Mouse (Mus musculus) kidney, adult 11 months (tissue): ENCODE measurements around the gene Pcdh15.

Experiments used
- DNase-seq: peaks from one replicate; pipeline ENCODE4 v3.0.0; 2022

Gene Pcdh15

DNA sequence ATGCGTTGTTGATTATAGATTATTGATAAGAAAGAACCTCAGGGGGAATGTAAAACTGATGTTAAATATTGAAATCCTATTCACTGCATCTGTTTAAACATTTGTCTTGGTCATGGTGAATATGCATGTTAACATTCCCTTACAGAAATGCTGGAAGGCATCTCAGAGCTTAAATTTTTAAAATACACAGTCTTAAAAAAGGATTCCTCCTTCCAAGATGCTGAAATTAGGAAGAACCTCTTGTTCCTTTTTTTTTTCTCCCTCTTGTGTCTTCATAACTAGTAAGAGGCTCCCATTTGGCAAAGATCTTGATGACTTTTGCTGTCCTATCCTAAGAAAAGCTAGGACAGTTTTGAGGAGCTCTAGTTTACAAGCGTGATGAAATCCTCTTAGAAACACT is 284.9 kb downstream of the Pcdh15 start:
- no peak for DNase-seq

DNA sequence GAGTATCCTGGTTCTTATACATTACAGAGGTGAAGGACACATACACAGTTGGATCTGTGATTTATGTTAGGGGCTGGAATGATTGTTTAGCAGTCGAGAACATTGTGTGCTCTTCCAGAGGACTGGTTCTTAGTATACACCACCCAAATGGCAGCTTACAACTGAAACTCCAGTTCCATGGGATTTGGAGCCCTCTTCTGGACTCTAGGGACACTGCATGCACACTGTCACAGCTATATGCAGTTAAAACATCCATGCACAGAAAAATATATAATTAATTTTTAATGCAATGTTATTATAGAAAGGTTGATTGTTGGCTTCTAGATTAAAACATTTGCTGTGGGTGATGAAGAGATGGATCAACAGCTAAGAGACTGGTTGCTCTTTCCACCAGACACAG is 301.3 kb downstream of the Pcdh15 start:
- no peak for DNase-seq

DNA sequence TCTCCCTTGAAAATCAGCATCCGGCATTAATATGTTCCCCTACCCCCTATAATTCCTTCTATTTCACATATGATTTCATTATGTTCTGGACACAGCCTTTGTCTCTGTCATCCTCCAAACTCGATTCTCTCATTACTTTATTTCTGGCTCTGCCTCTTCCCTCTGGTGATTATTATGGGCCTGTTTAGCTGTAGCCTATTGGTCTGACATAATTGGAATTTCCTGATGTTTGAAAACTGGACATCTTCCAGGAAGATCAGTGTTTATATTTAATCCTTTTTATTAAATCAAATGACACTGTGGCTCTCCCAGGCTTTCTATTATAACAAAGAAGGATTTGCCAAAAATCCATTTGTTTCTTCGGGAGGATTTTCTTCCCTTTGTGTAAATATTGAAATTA is 326.3 kb downstream of the Pcdh15 start:
- DNase-seq = no peak

DNA sequence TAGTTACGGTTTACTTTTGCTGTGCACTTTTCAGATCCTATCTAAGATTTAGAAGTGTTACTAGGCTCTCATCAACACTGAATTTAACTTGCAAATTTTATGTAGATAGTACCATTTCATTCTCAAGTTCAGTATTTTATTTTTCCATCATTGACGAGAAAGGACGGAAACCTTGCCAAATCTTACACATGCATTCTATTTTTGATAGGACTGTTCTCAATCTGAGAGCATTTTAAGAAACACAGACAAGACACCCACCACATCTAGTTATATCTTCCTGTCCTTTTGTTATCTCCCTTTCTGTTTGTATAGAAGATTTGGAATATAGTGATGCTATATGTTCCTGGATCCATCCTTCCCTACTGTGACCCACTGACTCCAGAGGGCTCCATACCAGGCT is 332.2 kb downstream of the Pcdh15 start:
- no peak for DNase-seq

DNA sequence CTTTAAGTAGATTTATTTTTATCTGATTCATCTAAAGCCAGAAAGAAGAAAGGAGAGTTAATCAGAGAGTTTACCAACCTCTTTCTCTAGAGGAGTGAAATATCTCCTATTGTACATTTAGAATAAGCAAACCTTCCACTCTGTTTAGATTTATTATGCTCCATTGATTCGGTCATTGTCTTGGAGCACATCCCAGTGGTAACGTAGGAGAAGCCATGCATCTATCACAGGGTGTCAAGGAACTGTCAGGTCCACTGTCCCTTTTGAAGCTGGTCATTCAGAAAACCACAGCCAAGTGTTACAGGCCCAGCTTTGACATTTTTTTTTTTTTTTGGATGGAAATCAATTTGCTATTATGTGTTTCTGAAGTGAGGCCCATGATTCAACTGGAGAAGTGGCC is 384.9 kb downstream of the Pcdh15 start:
- no peak for DNase-seq

DNA sequence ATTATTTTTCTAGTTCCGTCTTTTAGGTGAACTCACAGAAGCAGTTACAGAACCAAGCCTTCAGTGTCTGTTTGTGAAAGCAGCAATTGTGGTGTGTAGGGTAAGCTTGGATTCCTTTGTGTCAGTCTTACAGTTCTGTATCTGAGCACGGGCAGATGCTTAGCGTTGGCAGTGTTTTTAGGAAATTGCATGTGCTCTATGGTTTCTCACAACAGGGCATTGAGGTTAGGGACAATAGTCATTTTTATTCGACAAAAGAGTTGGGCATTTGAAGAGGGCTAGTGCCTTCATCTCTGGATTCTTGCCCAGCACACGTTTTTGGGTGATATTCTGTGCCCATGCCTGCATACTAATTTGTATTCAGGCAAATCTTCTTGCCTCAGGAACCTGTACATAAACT is 392.5 kb downstream of the Pcdh15 start:
- DNase-seq = no peak

DNA sequence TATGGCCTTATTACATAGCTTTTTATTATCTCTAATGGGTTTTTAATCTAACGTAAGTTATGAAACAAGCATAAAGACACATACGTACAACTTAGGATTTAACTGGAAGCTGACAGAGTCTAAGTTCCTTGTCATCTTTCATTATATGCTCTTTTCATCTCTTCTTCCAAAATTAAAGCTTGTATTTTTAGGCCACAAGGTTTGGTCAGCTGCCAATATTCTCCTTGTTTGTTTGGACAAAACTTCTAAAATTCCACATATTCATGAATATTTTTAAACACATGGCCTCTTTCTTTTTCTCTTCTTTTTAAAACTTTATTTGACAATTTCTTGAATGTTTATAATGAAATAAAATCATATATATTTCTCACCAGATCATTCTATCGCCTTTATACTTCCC is 415.7 kb downstream of the Pcdh15 start:
- no peak for DNase-seq

DNA sequence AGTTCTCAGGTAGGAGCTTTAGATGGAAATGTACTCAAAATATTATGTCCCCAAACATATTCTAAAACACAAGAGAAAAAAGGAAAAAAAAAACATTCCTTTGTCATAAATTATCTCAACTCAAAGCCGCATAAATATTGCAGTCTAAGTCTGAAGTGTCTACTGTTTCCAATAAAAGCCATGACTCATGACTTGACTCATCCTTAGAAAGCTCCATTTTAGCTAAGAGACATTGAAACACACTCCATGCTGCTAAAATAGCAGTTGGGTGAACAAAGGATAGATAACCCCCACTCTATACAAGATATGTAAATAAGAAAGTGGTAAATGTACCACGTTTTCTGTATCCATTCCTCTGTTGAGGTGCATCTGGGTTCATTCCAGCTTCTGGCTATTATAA is 416.6 kb downstream of the Pcdh15 start:
- no peak for DNase-seq

DNA sequence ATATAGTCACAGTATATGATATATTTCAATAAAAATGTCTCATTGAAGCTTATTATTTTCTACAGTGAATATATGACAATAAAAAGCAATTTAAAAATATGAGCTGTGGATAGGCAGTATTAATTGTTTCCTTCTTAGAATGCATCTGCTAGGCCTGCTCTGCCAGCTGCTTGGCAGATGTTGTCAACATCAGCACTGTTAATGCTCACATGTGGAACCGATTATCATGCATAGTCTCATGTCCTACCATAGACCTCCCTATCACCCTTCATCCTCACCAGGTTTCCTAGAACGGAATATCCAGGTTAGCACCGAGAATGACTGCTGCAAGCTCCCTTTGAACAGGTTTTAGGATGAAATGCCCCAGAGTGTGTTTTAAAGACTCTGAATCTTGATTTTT is 420.3 kb downstream of the Pcdh15 start:
- DNase-seq = no peak

DNA sequence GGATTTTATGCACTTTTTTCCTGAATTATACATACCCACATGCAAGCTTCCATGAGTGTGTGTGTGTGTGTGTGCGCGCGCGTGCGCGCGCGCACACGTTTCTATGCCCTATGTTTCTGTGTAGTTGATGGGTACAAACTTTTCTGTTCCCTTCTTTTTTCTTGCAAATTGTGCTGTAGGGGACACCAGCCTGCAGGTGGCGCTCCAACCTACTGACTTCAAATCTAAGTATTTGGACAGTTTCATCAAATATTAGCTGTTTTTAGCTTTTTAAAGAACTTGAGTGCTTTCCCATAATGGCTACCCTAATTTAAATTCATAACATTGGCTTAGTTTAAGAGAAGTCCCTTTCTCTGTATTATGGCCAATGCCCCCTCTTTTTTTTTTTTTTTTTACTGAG is 453.7 kb downstream of the Pcdh15 start:
- no peak for DNase-seq

DNA sequence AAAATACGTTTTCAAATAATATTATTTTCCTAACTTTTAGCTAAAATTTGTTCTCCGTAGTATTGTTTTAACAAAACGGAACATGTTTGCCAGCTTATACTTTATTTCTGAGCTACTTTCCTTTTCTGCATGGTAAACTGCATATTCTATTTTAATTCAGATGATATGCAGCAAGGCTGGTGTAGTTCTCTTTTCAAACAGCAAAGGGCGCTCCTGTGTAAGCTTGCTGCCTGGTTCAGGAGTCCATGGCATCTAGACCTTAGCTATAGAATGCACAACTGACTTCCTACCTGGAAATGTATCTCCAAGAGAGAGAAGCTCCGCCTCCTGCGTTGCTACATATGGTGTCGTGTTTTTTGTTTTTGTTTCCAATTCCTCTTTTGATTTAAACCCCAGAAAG is 465.1 kb downstream of the Pcdh15 start:
- DNase-seq = no peak

DNA sequence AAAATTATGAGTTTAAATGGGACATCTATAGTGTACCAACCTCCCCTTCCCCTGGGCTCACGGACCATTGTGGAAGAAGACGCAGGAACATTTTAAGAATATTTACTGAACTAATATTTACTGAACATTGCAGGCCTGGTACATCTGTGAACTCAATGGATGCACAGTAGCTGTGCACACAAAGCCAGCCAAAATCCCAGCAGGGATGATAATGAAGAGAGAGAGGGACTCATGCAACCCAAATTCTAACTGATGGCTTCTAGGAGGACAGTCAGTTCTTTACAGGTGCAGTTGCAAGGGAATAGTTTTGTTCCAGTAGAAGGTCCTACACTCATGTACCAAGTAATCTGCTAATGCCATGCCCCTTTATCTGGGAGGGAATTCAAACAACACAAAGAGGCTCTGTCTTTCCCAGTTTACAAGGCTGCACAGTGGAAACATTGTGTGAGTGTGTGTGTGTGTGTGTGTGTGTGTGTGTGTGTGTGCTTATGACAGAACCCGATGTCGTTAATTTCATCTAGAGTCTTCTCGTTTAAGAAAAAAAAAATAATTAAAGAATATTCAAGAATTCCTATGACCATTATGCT is 475.7 kb downstream of the Pcdh15 start:
- no peak for DNase-seq

DNA sequence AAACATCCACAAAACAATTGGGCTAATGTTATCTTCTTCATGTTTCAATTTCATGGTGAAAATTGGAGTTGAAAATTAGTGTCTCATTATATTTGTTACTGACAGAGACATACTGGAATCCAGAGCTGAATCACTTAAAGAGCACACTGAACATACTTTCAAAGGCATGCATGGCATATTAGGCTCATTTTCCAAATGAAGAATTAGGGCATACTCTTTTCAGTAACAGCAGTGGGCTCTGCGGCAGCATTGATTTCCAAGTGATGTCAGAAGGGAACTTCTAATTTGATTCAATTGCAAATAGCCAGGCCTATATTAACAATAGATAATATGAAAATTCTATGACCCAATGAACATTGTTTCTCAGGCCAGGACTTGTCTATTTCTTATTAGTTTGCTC is 568.4 kb downstream of the Pcdh15 start:
- no peak for DNase-seq

DNA sequence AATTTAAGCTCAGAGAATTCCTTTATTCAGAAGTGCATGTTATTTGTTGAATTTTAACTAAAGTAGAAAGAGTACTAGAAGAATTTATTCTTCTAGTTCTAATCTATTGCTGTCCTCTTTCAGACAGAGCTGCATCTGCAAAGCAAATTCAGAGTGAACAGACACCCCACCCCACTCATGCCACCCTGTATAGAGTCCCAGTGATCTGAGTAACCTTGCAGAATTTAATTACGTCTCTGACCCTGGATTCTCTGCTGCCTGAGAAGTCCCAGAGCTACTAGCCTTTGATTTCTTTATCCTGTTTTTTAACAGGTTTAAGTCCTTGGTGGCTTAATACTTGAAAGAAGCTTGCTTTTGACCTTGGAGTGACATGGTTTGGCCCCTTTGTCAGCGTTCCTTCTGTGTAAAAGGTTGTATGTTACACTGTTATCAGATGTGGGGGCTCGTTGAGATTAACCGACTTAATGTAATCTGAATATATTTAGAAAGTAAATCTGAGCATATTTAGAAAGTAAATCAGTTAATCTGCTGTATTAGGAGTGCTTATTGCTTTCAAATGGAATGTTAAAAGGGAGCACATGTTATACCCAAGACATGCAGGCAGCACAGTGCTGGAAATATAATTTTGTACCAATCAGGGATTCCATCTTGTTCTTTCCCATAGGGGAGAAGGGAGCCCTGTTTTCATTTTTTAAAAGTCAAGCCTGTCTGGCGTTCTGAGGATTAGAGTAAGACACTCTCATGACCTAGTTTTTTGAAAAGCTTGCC is 601.6 kb downstream of the Pcdh15 start:
- no peak for DNase-seq

DNA sequence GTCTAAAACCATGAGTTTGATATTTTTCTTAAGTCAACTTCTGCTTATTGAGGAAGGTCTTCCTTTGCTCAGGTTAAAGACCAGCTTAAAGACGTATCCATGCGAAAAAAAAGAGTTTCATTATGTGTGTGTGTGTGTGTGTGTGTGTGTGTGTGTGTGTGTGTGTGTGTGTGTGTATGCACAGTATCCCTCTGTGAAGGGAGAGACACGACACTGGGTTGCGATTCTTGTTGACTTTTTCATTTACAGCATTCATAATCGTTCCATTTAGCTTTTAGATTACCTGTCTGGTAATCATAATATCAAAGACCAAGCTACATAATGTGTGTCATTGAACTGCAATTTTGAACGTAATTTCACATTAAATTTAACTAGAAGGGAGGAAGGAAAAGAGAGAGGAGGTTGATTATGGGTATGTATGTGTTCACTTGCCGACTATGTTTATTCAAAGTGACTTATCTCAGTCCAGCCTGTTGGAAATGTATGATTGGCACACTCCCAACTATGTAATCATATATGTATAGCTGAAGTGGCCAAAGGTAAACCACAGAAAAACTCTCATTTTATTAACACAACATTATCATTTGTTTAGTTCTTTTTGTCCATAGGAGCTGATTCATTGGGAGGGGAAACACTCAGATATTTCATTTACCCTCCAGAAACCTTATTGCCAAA is 626.6 kb downstream of the Pcdh15 start:
- no peak for DNase-seq

DNA sequence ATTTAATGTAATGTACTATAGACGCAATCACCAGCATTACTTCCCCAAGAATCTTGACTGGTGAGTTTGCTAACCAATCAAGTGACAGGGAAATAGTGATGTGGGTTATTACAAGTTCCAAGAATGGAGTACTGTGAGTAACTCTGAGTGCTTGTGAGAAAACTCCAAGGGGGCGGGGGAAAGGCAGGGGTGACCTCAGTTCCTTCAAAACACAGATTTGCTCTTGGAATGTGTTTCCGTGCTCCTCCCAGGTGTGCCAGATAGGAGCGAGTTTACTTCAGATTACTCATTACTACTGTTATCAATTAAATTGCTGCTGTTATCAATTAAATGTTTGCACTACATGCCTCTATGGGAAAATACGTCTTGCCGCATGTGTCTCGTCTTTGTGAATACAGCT is 634.1 kb downstream of the Pcdh15 start:
- no peak for DNase-seq

DNA sequence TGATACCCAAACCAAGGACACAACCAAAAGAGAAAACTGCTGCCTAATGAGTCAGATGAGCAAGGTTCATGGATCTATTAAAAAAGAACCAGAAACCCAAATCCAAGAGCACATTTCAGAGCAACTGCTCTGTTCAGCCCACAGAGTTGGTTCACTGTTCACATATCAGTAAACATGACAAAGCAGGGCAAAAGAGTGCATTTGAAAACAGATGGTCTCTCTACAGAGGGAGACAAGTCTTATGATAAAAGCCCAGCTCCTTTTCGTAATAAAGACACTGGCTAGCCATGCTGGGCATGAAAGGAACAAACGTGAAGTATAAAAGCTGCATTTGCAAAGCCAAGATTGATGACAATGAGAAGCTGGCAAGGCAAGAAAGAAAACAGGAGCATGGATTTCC is 649.9 kb downstream of the Pcdh15 start:
- no peak for DNase-seq

DNA sequence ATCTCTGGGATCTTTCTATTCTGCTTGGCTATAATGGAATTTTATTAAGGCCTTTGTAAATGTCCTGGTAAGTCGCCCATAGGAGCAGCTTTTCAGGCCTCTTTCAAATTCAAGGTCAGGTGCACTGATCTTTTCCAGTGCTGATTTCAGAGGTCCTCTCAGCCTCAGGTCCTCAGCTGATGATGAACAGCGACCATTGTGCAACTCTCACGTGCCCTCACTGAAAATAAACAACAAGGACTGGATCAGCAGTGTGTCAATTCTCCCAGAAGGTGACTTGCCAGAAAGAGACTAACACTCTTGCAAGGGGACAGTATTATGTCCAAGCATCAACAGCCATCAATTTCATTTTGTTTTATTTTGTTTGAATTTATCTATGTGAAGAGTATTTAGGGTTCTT is 654.7 kb downstream of the Pcdh15 start:
- DNase-seq = no peak

DNA sequence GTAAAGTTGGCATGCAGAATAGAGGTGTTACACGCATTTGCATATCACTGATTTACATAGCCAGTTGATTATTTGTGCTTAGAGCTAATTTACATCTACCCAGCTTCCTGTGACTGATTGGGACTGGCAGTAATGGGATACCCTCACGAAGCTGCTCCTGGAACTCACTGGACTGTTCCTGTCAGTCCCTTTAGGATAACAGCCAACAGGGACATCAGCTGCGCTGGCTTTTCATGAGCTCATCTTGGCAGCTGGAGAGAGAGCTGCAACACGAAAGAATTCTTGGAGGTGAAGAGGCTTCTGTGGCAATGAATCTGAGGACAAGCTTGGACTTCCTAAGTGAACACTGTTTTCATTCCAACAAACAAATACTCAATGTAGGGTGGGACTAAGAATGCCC is 683.8 kb downstream of the Pcdh15 start:
- DNase-seq = no peak

DNA sequence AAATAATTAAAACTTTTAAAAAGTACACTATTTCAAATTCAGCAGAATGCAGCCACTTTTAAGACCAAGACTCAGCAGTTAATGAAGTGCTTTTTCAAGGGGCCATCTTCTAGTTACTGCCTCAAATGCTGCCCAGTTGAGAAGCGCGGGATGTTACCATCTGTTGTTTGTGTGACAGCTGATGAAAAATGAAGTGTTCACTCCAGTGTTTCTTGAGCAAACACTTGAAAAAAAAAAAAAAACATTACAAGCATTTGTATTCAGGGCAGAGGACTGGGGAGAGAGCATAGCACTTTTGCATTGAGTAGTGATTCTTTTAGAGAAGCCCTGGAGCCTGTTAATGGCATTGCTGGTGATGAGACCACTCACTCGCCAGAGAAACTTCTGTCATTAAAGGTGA is 689.0 kb downstream of the Pcdh15 start:
- DNase-seq = no peak

DNA sequence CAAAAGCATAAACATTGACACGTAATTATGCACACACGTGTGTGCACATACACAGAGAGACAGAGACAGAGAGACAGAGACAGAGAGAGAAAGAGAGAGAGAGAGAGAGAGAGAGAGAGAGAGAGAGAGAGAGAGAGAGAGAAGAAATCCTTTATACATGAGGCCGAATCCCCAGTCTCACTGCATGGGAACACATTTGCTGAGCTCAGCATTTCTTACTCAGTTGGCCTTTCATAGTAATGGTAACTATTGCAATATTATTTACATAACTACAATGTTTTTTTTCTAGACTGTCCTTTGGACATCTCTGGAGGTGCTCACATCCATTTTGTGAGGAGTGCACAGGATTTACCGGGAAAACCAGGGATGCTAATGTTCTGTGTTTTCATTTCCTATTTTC is 705.9 kb downstream of the Pcdh15 start:
- DNase-seq = no peak

DNA sequence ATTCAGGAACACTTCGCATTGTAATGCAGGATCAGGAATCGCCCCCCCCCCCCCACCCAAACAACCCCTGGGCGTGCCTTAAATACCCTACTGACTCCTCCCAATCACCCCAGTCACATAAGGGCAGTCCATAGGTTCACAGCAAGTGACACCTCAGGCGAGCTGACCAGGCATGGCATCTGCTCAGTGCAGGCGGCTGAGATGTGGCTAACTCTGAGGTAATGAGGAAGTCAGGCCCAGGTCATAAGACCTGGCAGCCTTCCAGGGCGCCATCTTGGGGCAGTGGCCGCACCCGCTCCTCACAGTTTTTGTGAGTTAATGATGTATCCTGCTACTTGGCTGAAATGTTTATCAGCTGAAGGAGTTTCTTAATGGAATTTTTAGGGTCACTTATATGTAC is 713.2 kb downstream of the Pcdh15 start:
- DNase-seq = no peak

DNA sequence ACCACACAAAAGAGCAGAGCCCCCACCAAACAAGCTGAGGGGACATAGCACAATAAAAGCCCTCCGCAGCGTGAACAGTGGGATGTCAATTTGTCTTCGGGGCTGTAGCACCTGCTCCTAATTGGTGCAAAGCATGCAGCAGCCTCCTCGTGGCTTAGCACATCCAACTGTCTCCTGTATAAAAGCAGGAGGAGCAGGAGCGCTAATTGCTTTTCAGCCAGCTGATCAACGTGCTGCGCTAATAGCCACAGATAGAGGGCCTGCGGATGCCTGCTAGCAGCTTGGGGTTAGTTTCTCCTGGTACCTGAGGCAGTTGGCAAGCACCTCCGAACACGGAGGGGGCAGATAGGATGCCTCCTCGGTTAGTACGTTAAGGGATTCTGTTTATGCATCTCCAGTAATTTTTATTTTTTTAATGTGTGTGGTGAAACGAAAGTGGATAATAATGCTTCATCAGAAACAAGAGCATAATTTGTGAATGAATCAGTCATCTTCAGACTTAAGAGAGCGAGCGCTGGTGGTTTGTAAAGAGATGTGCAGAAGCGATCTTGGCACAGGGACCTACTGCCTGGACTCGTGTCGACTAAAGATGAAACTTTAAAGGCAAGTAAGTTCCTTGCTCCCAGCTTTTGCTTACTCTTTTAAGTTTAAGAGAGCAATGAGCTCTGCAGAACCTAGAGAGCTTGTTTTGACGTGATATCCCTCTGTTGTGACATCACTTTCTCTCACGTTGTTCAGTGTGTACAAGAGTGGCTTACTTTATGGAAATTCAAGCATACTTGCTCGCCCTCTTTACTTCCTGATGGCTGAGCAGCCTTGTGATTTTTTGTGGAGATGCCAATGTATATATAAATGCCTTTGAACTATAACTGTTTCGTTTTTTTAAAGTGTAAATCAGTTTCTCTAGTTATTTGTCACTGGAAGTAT is 722.8 kb downstream of the Pcdh15 start:
- DNase-seq = no peak
